Mouse (Mus musculus): Measurements from ENCODE around the gene Vangl2.

Vangl2 gene

GRCm38 (mm10) chr1:172028394-172029275, at the start of gene Vangl2:
TSS of gene Vangl2 (minus strand) at chr1:172028444.
- no peak for DNase-seq (ENCODE audit: low spot score)

- DNase-seq (ENCODE audit: low spot score) = no peak
Observed at GRCm38 (mm10) chr1:172077981-172078380, 49.7 kb upstream of the Vangl2 start.

GRCm38 (mm10) chr1:172072604-172073003, 44.4 kb upstream of the Vangl2 start:
- DNase-seq (ENCODE audit: low spot score) = no peak

GRCm38 (mm10) chr1:172071556-172071955, 43.3 kb upstream of the Vangl2 start:
- no peak for DNase-seq (ENCODE audit: low spot score)

- DNase-seq (ENCODE audit: low spot score) = no peak
Observed at GRCm38 (mm10) chr1:172070227-172070626, 42.0 kb upstream of the Vangl2 start.

GRCm38 (mm10) chr1:172064613-172065141, 36.4 kb upstream of the Vangl2 start:
- no peak for DNase-seq (ENCODE audit: low spot score)

- DNase-seq (ENCODE audit: low spot score) = no peak
Observed at GRCm38 (mm10) chr1:172063291-172064023, 35.2 kb upstream of the Vangl2 start.

- no peak for DNase-seq (ENCODE audit: low spot score)
Observed at GRCm38 (mm10) chr1:172062101-172062500, 33.9 kb upstream of the Vangl2 start.

GRCm38 (mm10) chr1:172061217-172061616, 33.0 kb upstream of the Vangl2 start:
- no peak for DNase-seq (ENCODE audit: low spot score)

- no peak for DNase-seq (ENCODE audit: low spot score)
Observed at GRCm38 (mm10) chr1:172060659-172061058, 32.4 kb upstream of the Vangl2 start.

- no peak for DNase-seq (ENCODE audit: low spot score)
Observed at GRCm38 (mm10) chr1:172058874-172059273, 30.6 kb upstream of the Vangl2 start.

GRCm38 (mm10) chr1:172058321-172058720, 30.1 kb upstream of the Vangl2 start:
- DNase-seq (ENCODE audit: low spot score) = no peak

GRCm38 (mm10) chr1:172057491-172057921, 29.3 kb upstream of the Vangl2 start, which contains the start of gene Nhlh1:
TSS of gene Nhlh1 (minus strand) at chr1:172057573.
- no peak for DNase-seq (ENCODE audit: low spot score)

GRCm38 (mm10) chr1:172056251-172056650, 28.0 kb upstream of the Vangl2 start:
- no peak for DNase-seq (ENCODE audit: low spot score)

GRCm38 (mm10) chr1:172053541-172054440, 25.5 kb upstream of the Vangl2 start:
- no peak for DNase-seq (ENCODE audit: low spot score)

GRCm38 (mm10) chr1:172052766-172053279, 24.6 kb upstream of the Vangl2 start:
- no peak for DNase-seq (ENCODE audit: low spot score)

- DNase-seq (ENCODE audit: low spot score) = no peak
Observed at GRCm38 (mm10) chr1:172049131-172049782, 21.0 kb upstream of the Vangl2 start.

- no peak for DNase-seq (ENCODE audit: low spot score)
Observed at GRCm38 (mm10) chr1:172048241-172048734, 20.0 kb upstream of the Vangl2 start.

- peak; percentile 61 for DNase-seq (ENCODE audit: low spot score)
Observed at GRCm38 (mm10) chr1:172046938-172047337, 18.7 kb upstream of the Vangl2 start.

- no peak for DNase-seq (ENCODE audit: low spot score)
Observed at GRCm38 (mm10) chr1:172046410-172046809, 18.2 kb upstream of the Vangl2 start.

GRCm38 (mm10) chr1:172029914-172030313, 1.7 kb upstream of the Vangl2 start:
- no peak for DNase-seq (ENCODE audit: low spot score)
